Mouse (Mus musculus) heart, adult 2 months (tissue): ENCODE results near the gene Tbc1d4. TPM values are rescaled to one million over a fixed set of nuclear protein-coding genes. Genes with fewer than 3 reads are reported as not detected.
A peak's percentile ranks its signal among the peaks of the same experiment; 100 is the strongest.

Experiments
- DNase-seq, 2 experiments: peaks; one replicate each; pipeline ENCODE4 v3.0.0; 2021
- H3K27ac ChIP-seq: fragments of 200-600 bp; 2 replicates; pipeline ENCODE4 v1.8.1; 2022
- H3K27me3 ChIP-seq: fragments of 200-500 bp; 2 replicates; pipeline ENCODE4 v1.6.1; 2012; ENCODE audit warnings: mild to moderate bottlenecking, low read length, inconsistent platforms, mixed read lengths; ENCODE audit not compliant: control insufficient read depth, insufficient read depth
- H3K36me3 ChIP-seq: fragments of 200-500 bp; 2 replicates; pipeline ENCODE4 v1.6.1; 2012; ENCODE audit warnings: low read length, inconsistent platforms; ENCODE audit not compliant: control insufficient read depth, insufficient read depth
- H3K4me1 ChIP-seq: fragments of 200-500 bp; 2 replicates; pipeline ENCODE4 v1.6.1; 2011; ENCODE audit warnings: low read length; ENCODE audit not compliant: control insufficient read depth, insufficient read depth
- H3K4me3 ChIP-seq: fragments of 200-600 bp; 2 replicates; pipeline ENCODE4 v1.8.1; 2022
- H3K79me2 ChIP-seq: fragments of 200-500 bp; replicated peaks from 2 replicates; pipeline ENCODE4 v1.6.1; 2012; ENCODE audit warnings: mild to moderate bottlenecking, inconsistent platforms, low read length, moderate library complexity, mixed read lengths; ENCODE audit not compliant: control insufficient read depth, insufficient read depth
- H3K9ac ChIP-seq: fragments of 200-500 bp; 2 replicates; pipeline ENCODE4 v1.6.1; 2012; ENCODE audit warnings: low read depth, mild to moderate bottlenecking, control low read depth, inconsistent platforms, low read length, mixed read lengths
- CTCF ChIP-seq: fragments of 200-600 bp; IDR thresholded peaks from 2 replicates; pipeline ENCODE4 v1.8.1; 2022; ENCODE audit warnings: antibody characterized with exemption, mild to moderate bottlenecking, moderate library complexity
- EP300 ChIP-seq: fragments of 200-500 bp; IDR thresholded peaks from 2 replicates; pipeline ENCODE4 v1.6.1; 2011; ENCODE audit warnings: low read depth, low read length, control low read depth; ENCODE audit not compliant: insufficient read depth
- POLR2A ChIP-seq: fragments of 200-500 bp; IDR thresholded peaks from 2 replicates; pipeline ENCODE4 v1.6.1; 2011; ENCODE audit warnings: mild to moderate bottlenecking, low read depth, low read length, control low read depth; ENCODE audit not compliant: insufficient read depth
- WGBS: fragments of 180-500 bp; shearing (Covaris S2); methylation state at CpG from one replicate; pipeline ENCODE4 v1.1.7; 2018; 5-methylcytosine and 5-hydroxymethylcytosine counted together
- intact Hi-C: fragments of 180-260 bp; cut with DNase I; formaldehyde crosslinking; loops from one replicate; pipeline ENCODE4 v1.15.1; 2025
- polyA plus RNA-seq: library from polyadenylated mRNA; depleted of rRNA; stranded (reverse); fragments of >200 nt; gene quantifications from 2 replicates; pipeline ENCODE4 v1.2.3, GENCODE M21; 2012
- total RNA-seq, 2 experiments: library from RNA; stranded (reverse); gene quantifications; 2 replicates each; pipeline ENCODE4 v1.2.3; 2021

Tbc1d4 gene
- total and polyA plus RNA-seq, 3 experiments, result 33.2 to 90.6 (median 84.1) TPM

- Histone ChIP-seq H3K27ac (no peak overlapping the region), H3K4me3 (no peak overlapping the region), H3K4me1 (peaks cover 3% of the 10 kb centered on the region; the same call in 1 of the 2 replicates), H3K9ac (no peak overlapping the region), H3K27me3 (no peaks in the 10 kb centered on the region), H3K79me2 (no peaks in the 10 kb centered on the region), H3K36me3 (no peaks in the 10 kb centered on the region)
- 76% methylated on average over 4 of the region's 4 CpGs for WGBS
- intact Hi-C loops, result no loop called here
- TF ChIP-seq CTCF, result no peak
- TF ChIP-seq POLR2A, result no peak
- TF ChIP-seq EP300, result no peak
- DNase-seq, result no peak
Measured at GRCm38 (mm10) chr14:101515271-101515670, 93.7 kb downstream of the Tbc1d4 start.

DNA sequence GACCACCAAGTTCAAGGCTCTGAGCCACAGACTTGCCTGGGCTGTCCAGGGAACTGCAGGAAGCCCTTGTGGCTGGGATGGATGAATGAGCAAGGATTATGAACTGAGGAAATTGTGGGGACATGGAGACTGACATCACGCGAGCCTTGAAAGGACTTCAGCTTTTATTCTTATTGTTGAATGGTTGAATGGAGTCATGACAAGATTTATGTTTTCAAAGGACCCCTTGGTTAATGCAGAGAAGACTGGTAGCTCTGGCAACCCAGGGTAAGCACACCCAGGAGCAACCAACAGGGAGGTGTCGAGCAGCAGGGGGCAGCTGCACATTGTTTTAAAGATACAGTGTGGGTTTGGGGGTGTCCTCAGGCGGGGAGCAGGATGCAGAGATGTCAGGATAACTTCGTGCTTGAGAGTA lies 94.4 kb downstream of the Tbc1d4 start:
- H3K79me2 ChIP-seq, result no peaks in the 10 kb centered on the region
- 83% methylated on average over 5 of the region's 5 CpGs for WGBS
- no peak for DNase-seq
- TF ChIP-seq POLR2A (no peak), CTCF (no peak), EP300 (no peak)
- H3K27ac ChIP-seq, result no peak overlapping the region
- H3K36me3 ChIP-seq, result no peaks in the 10 kb centered on the region
- H3K4me1 ChIP-seq, result peaks cover 3% of the 10 kb centered on the region; the same call in 1 of the 2 replicates
- no peaks in the 10 kb centered on the region for H3K27me3 ChIP-seq
- no peak overlapping the region for H3K9ac ChIP-seq
- H3K4me3 ChIP-seq, result no peak overlapping the region
- intact Hi-C loops, result no loop called here

DNA sequence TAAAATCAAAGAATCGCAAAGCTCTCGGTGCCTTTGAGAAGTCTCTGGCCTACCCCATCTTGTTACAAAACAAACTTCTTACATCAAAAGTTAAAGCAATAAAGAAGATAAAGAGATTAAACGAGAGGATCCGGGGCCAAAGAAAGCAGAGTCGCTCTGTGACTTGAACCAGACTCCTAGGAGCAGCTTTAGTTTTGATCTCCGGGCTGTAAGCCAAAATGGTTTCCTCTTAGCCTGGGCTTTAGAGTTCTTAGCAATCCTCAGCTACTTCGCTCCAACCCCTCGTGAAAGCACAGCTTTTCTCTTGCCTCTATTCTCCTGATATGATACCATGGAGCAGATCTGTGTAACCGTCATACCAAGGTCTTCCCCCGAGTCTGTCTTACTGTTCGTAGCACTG lies 95.8 kb downstream of the Tbc1d4 start:
- H3K4me1 ChIP-seq, result peaks cover 1% of the 10 kb centered on the region; the same call in 1 of the 2 replicates
- no peak overlapping the region for H3K27ac ChIP-seq
- TF ChIP-seq EP300, result no peak
- TF ChIP-seq POLR2A, result no peak
- no peak for TF ChIP-seq CTCF
- no peaks in the 10 kb centered on the region for H3K79me2 ChIP-seq
- H3K36me3 ChIP-seq, result no peaks in the 10 kb centered on the region
- H3K27me3 ChIP-seq, result no peaks in the 10 kb centered on the region
- H3K4me3 ChIP-seq, result no peak overlapping the region
- intact Hi-C loops, result no loop called here
- H3K9ac ChIP-seq, result no peak overlapping the region
- no peak for DNase-seq
- 50% methylated on average over 11 of the region's 11 CpGs for WGBS

- Histone ChIP-seq H3K27me3 (no peaks in the 10 kb centered on the region), H3K9ac (no peak overlapping the region), H3K79me2 (0 out of 2 replicates have a peak, but pooled peaks cover 2% of the 10 kb centered on the region), H3K4me1 (peaks cover 1% of the 10 kb centered on the region; the same call in 1 of the 2 replicates), H3K27ac (no peak overlapping the region), H3K36me3 (no peaks in the 10 kb centered on the region), H3K4me3 (no peak overlapping the region)
- intact Hi-C loops, result no loop called here
- no peak for DNase-seq
- 33% methylated on average over 8 of the region's 8 CpGs for WGBS
- TF ChIP-seq POLR2A (no peak), EP300 (no peak), CTCF (no peak)
Measured at GRCm38 (mm10) chr14:101511410-101511809, 97.6 kb downstream of the Tbc1d4 start.

DNA sequence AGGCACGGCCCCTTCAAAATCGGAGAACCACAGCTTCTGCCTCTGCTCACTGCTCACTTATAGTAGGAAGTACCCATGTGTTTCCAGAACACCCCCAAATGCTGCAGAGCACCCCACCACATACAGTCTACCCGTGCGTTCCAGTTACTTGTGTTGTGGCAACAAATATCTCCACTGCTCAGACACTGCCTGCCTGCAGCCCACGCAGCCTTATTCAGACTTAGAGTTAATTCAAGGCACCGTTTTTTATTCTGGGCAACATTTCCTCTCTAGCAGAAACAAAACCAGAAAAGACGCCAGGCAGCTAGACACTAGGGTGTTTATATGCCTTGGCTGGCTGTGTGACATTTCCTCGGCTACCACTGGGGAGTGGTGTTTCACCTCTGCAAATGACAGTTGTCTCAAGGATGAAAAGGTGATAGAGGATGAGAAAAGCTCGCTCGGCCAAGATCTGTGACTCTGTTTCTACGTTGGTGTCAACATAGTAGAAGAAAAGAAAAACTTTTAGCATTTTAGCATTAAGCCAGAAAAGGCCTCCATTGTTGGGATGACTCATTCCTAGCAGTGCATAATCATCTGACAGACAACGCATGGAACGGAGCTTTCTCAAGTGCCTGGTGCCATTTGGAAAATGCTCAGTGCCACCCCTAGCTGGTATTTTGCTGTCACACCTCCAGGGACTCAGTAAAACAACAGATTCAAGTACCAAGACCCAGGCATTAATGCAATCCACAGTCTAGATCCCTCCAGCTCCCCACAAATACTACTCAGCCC lies 98.3 kb downstream of the Tbc1d4 start:
- Histone ChIP-seq H3K4me1 (peaks cover 1% of the 10 kb centered on the region; the same call in 1 of the 2 replicates), H3K9ac (no peak overlapping the region), H3K27me3 (no peaks in the 10 kb centered on the region), H3K27ac (no peak overlapping the region), H3K4me3 (no peak overlapping the region), H3K36me3 (no peaks in the 10 kb centered on the region), H3K79me2 (0 out of 2 replicates have a peak, but pooled peaks cover 2% of the 10 kb centered on the region)
- TF ChIP-seq CTCF (peak; percentile 45), POLR2A (no peak)
- no peak for DNase-seq
- intact Hi-C loops, result no loop called here
- WGBS, result 54% methylated on average over 13 of the region's 13 CpGs

DNA sequence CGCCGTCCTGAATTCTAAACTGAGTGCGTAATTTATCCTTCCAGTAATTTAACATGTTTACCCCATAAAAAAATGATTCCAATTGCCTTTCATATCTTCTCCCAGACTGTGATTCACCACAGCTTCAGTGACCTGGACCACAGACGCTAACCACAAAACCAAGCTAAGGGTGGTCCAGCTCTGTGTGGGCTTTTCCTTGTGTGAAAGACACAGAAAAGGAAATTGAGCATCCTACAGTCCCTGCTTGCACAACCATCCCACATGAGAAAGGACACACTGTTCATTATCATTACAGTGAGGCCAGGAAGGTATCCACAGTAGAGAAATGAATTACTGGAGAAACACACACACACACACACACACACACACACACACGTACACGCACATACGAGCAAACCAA lies 99.2 kb downstream of the Tbc1d4 start:
- H3K9ac ChIP-seq, result no peak overlapping the region
- no peak overlapping the region for H3K4me3 ChIP-seq
- H3K36me3 ChIP-seq, result no peaks in the 10 kb centered on the region
- DNase-seq, result no peak
- intact Hi-C loops, result no loop called here
- 0 out of 2 replicates have a peak, but pooled peaks cover 2% of the 10 kb centered on the region for H3K79me2 ChIP-seq
- peaks cover 1% of the 10 kb centered on the region; the same call in 1 of the 2 replicates for H3K4me1 ChIP-seq
- 96% methylated on average over 7 of the region's 7 CpGs for WGBS
- no peaks in the 10 kb centered on the region for H3K27me3 ChIP-seq
- TF ChIP-seq CTCF (no peak), EP300 (no peak), POLR2A (no peak)
- H3K27ac ChIP-seq, result no peak overlapping the region
